28 mouse cellular contexts compared by ENCODE assay signal in genomic region chr8:114839998-114840397, GRCm38 (mm10).
DNase-seq lines count a peak whose midpoint lies in the region; ATAC-seq and TF ChIP-seq lines count a peak whose summit lies in the region.
"Had no signal": no experiment of that assay in that cellular context is flagged by ENCODE, and none has a peak within 500 bp of the region (broad histone marks: within the 10 kb centered on the region; RNA-seq: fewer than 3 reads in every experiment).

No protein-coding gene starts in this region.

- 78% methylated on average over 10 of the region's 10 CpGs for WGBS in liver, embryonic 12.5 days (ENCODE audit: insufficient replicate concordance)
- WGBS in liver, embryonic 11.5 days = 81% methylated on average over 10 of the region's 10 CpGs
- WGBS in midbrain, embryonic 11.5 days = 90% methylated on average over 10 of the region's 10 CpGs
- 90% methylated on average over 10 of the region's 10 CpGs for WGBS in hindbrain, postnatal 0 days

- no peaks in the 10 kb centered on the region for H3K27me3 ChIP-seq in liver, embryonic 12.5 days (replicated peaks)
- H3K27me3 ChIP-seq in liver, embryonic 11.5 days (replicated peaks; ENCODE audit: control insufficient read depth, insufficient read depth, low read length) = no peaks in the 10 kb centered on the region
- no peaks in the 10 kb centered on the region for H3K27me3 ChIP-seq in midbrain, embryonic 11.5 days (ENCODE audit: control insufficient read depth, insufficient read depth, low read length)
- no peaks in the 10 kb centered on the region for H3K27me3 ChIP-seq in hindbrain, postnatal 0 days (ENCODE audit: insufficient read depth, low read length)
- H3K27me3 ChIP-seq: forebrain, embryonic 13.5 days; heart, embryonic 12.5 days; hindbrain, embryonic 12.5 days; kidney, embryonic 15.5 days; midbrain, embryonic 15.5 days had no signal

- no peaks in the 10 kb centered on the region for H3K9me3 ChIP-seq in liver, embryonic 12.5 days (replicated peaks)
- no peaks in the 10 kb centered on the region for H3K9me3 ChIP-seq in liver, embryonic 11.5 days (ENCODE audit: control insufficient read depth, low read length)
- no peaks in the 10 kb centered on the region for H3K9me3 ChIP-seq in midbrain, embryonic 11.5 days (ENCODE audit: control insufficient read depth, low read length)
- no peaks in the 10 kb centered on the region for H3K9me3 ChIP-seq in hindbrain, postnatal 0 days (ENCODE audit: low read length)
- H3K9me3 ChIP-seq: forebrain, embryonic 13.5 days; heart, embryonic 12.5 days; hindbrain, embryonic 12.5 days; kidney, embryonic 15.5 days; limb, embryonic 12.5 days; midbrain, embryonic 15.5 days had no signal

- ATAC-seq in liver, embryonic 12.5 days = 0 out of 2 replicates have a peak, but pooled peaks have one; percentile 24
- no peak for ATAC-seq in liver, embryonic 11.5 days (replicated peaks; ENCODE audit: low FRiP score)
- ATAC-seq in megakaryocyte progenitor cell, adult 5-6 weeks (replicated peaks; ENCODE audit: poor library complexity) = peak; percentile 84
- ATAC-seq in midbrain, embryonic 11.5 days (ENCODE audit: low FRiP score) = no peak
- no peak for ATAC-seq in hindbrain, postnatal 0 days
- ATAC-seq: activated CD4-positive, CD25-positive, alpha-beta regulatory T cell, adult 4 months; forebrain, embryonic 13.5 days; liver, postnatal 0 days; midbrain, embryonic 15.5 days had no signal

- H3K27ac ChIP-seq in liver, embryonic 12.5 days = no peak overlapping the region
- H3K27ac ChIP-seq in liver, embryonic 11.5 days (ENCODE audit: low read depth, low read length) = no peak overlapping the region
- H3K27ac ChIP-seq in midbrain, embryonic 11.5 days (ENCODE audit: low read depth, low read length) = no peak overlapping the region
- H3K27ac ChIP-seq in hindbrain, postnatal 0 days = no peak overlapping the region
- H3K27ac ChIP-seq: forebrain, embryonic 13.5 days; heart, adult 2 months; hindbrain, embryonic 12.5 days; kidney, embryonic 15.5 days; left cerebral cortex, adult 2 months; limb, embryonic 12.5 days; midbrain, embryonic 15.5 days had no signal

- H3K4me3 ChIP-seq in liver, embryonic 12.5 days = no peak overlapping the region
- no peak overlapping the region for H3K4me3 ChIP-seq in liver, embryonic 11.5 days (ENCODE audit: low read depth, low read length)
- H3K4me3 ChIP-seq in midbrain, embryonic 11.5 days (ENCODE audit: low read depth, low read length) = no peak overlapping the region
- H3K4me3 ChIP-seq in hindbrain, postnatal 0 days (ENCODE audit: low read length) = no peak overlapping the region
- H3K4me3 ChIP-seq: forebrain, embryonic 13.5 days; heart, adult 2 months; heart, embryonic 12.5 days; hindbrain, embryonic 12.5 days; kidney, embryonic 15.5 days; left cerebral cortex, adult 2 months; limb, embryonic 12.5 days; midbrain, embryonic 15.5 days had no signal

- no peak for TF ChIP-seq CTCF in hindbrain, postnatal 0 days (IDR thresholded peaks at IDR 0.05; ENCODE audit: low read depth)

- no peak for DNase-seq in liver, embryonic 11.5 days (ENCODE audit: low spot score)
- peak; percentile 52 for DNase-seq in thymus, postnatal 0 days (ENCODE audit: low spot score)
- DNase-seq in thymus, postnatal 4 days = peak; percentile 59
- DNase-seq in spleen, adult 12 weeks (ENCODE audit: low spot score) = no peak
- DNase-seq in midbrain, embryonic 11.5 days (ENCODE audit: low spot score, missing footprints) = no peak
- no peak for DNase-seq in hindbrain, postnatal 0 days (ENCODE audit: low spot score)
- DNase-seq: adrenal gland, adult 2 months; cerebellum, adult 2 months; cerebellum, postnatal 14 days; gastrocnemius, postnatal 36 days; heart, adult 2 months; heart, postnatal 14 days; kidney, adult 18-20 months; kidney, postnatal 25 days; liver, postnatal 0 days; lung, postnatal 36 days; right cerebral cortex, adult 18-20 months; right cerebral cortex, postnatal 4 days had no signal

- H3K36me3 ChIP-seq in liver, embryonic 12.5 days = no peaks in the 10 kb centered on the region
- H3K36me3 ChIP-seq in liver, embryonic 11.5 days (ENCODE audit: control insufficient read depth, insufficient read depth, low read length) = no peaks in the 10 kb centered on the region
- H3K36me3 ChIP-seq in midbrain, embryonic 11.5 days (ENCODE audit: control insufficient read depth, insufficient read depth, low read length) = no peaks in the 10 kb centered on the region
- no peaks in the 10 kb centered on the region for H3K36me3 ChIP-seq in hindbrain, postnatal 0 days (ENCODE audit: insufficient read depth, low read length)
- H3K36me3 ChIP-seq: heart, embryonic 12.5 days; hindbrain, embryonic 12.5 days; kidney, embryonic 15.5 days; limb, embryonic 12.5 days; midbrain, embryonic 15.5 days had no signal

- no peak overlapping the region for H3K9ac ChIP-seq in liver, embryonic 12.5 days
- H3K9ac ChIP-seq in liver, embryonic 11.5 days (ENCODE audit: low read depth, low read length) = no peak overlapping the region
- no peak overlapping the region for H3K9ac ChIP-seq in midbrain, embryonic 11.5 days (ENCODE audit: low read length)
- H3K9ac ChIP-seq in hindbrain, postnatal 0 days (replicated peaks; ENCODE audit: low read length) = no peak overlapping the region
- H3K9ac ChIP-seq: forebrain, embryonic 13.5 days; heart, embryonic 12.5 days; hindbrain, embryonic 12.5 days; kidney, embryonic 15.5 days; limb, embryonic 12.5 days; liver, postnatal 0 days; midbrain, embryonic 15.5 days had no signal

- H3K4me2 ChIP-seq in liver, embryonic 12.5 days = no peak overlapping the region
- H3K4me2 ChIP-seq in liver, embryonic 11.5 days = no peak overlapping the region
- no peak overlapping the region for H3K4me2 ChIP-seq in midbrain, embryonic 11.5 days
- no peak overlapping the region for H3K4me2 ChIP-seq in hindbrain, postnatal 0 days (ENCODE audit: low read depth, low read length)
- H3K4me2 ChIP-seq: forebrain, embryonic 13.5 days; heart, embryonic 12.5 days; hindbrain, embryonic 12.5 days; kidney, embryonic 15.5 days; limb, embryonic 12.5 days; midbrain, embryonic 15.5 days had no signal

- H3K4me1 ChIP-seq in liver, embryonic 12.5 days = no peaks in the 10 kb centered on the region
- H3K4me1 ChIP-seq in liver, embryonic 11.5 days (replicated peaks; ENCODE audit: control insufficient read depth, insufficient read depth, low read length) = no peaks in the 10 kb centered on the region
- H3K4me1 ChIP-seq in midbrain, embryonic 11.5 days (ENCODE audit: control insufficient read depth, insufficient read depth, low read length) = no peaks in the 10 kb centered on the region; the same call in none of the 2 replicates
- no peaks in the 10 kb centered on the region for H3K4me1 ChIP-seq in hindbrain, postnatal 0 days (ENCODE audit: insufficient read depth, low read length)
- H3K4me1 ChIP-seq: kidney, embryonic 15.5 days; limb, embryonic 12.5 days had no signal

Comparison
In these comparisons a context has a peak if more than half of its experiments do, and no peak if none do; other contexts are left out.
1. ATAC-seq: peak in liver, embryonic 12.5 days (single experiment) and megakaryocyte progenitor cell, adult 5-6 weeks (single experiment); none in liver, embryonic 11.5 days (single experiment), midbrain, embryonic 11.5 days (single experiment) and hindbrain, postnatal 0 days (single experiment).
2. DNase-seq: peak in thymus, postnatal 0 days (single experiment) and thymus, postnatal 4 days (single experiment); none in liver, embryonic 11.5 days (single experiment), spleen, adult 12 weeks (single experiment), midbrain, embryonic 11.5 days (single experiment) and hindbrain, postnatal 0 days (single experiment).